8 mouse cellular contexts compared by ENCODE assay signal in genomic region chr11:69428751-69429150, GRCm38 (mm10). TPM values are rescaled to one million over a fixed set of nuclear protein-coding genes. Genes with fewer than 3 reads are reported as not detected.
DNase-seq lines count a peak whose midpoint lies in the region; ATAC-seq and TF ChIP-seq lines count a peak whose summit lies in the region.

No protein-coding gene starts in this region.

- DNase-seq in kidney, adult 11 months, result peak; percentile 82
- peak; percentile 28 for DNase-seq in brain, adult 2 months (ENCODE audit: low read depth, low spot score)
- peak; percentile 88 to 93 for DNase-seq in kidney, postnatal 25 days
- DNase-seq in splenic B cell, adult 2 months (ENCODE audit: low read depth, low spot score), result peak; percentile 27
- DNase-seq in cerebellum, adult 2 months, result no peak
- DNase-seq in ovary, postnatal 10 days (ENCODE audit: low spot score), result no peak
- no peak for DNase-seq in hindbrain, embryonic 14.5 days (ENCODE audit: low spot score)

- no peak for ATAC-seq in kidney, embryonic 14.5 days (ENCODE audit: low FRiP score, low TSS enrichment)
- no peak for ATAC-seq in hindbrain, embryonic 14.5 days (ENCODE audit: low FRiP score)

- TF ChIP-seq POLR2A in cerebellum, adult 2 months (IDR thresholded peaks at IDR 0.05; ENCODE audit: borderline replicate concordance, insufficient read depth, low read length), result no peak

- no peak overlapping the region for H3K4me2 ChIP-seq in kidney, embryonic 14.5 days (replicated peaks; ENCODE audit: low read depth, low read length)
- no peak overlapping the region for H3K4me2 ChIP-seq in hindbrain, embryonic 14.5 days (replicated peaks)

- no peaks in the 10 kb centered on the region for H3K27me3 ChIP-seq in kidney, embryonic 14.5 days (ENCODE audit: control insufficient read depth, insufficient read depth, low read length)
- H3K27me3 ChIP-seq in splenic B cell, adult 2 months (ENCODE audit: control insufficient read depth, insufficient read depth, low read length, poor library complexity, severe bottlenecking), result no peaks in the 10 kb centered on the region
- no peaks in the 10 kb centered on the region for H3K27me3 ChIP-seq in cerebellum, adult 2 months (ENCODE audit: control insufficient read depth, insufficient read depth, low read length)
- no peaks in the 10 kb centered on the region for H3K27me3 ChIP-seq in hindbrain, embryonic 14.5 days (ENCODE audit: control insufficient read depth, insufficient read depth, low read length)

- TF ChIP-seq CTCF in cerebellum, adult 2 months (IDR thresholded peaks at IDR 0.05; ENCODE audit: borderline replicate concordance, insufficient read depth, low read depth, low read length), result no peak

- no peak overlapping the region for H3K27ac ChIP-seq in kidney, embryonic 14.5 days (ENCODE audit: low read depth, low read length)
- H3K27ac ChIP-seq in cerebellum, adult 2 months (ENCODE audit: insufficient read depth, low read length), result no peak overlapping the region
- no peak overlapping the region for H3K27ac ChIP-seq in hindbrain, embryonic 14.5 days

- 21% methylated on average over 4 of the region's 4 CpGs for WGBS in kidney, embryonic 14.5 days
- 50% methylated on average over 4 of the region's 4 CpGs for WGBS in cerebellum, adult 2 months
- 24% methylated on average over 4 of the region's 4 CpGs for WGBS in hindbrain, embryonic 14.5 days

- no peaks in the 10 kb centered on the region for H3K9me3 ChIP-seq in kidney, embryonic 14.5 days (ENCODE audit: control insufficient read depth, low read length)
- H3K9me3 ChIP-seq in hindbrain, embryonic 14.5 days (ENCODE audit: control insufficient read depth, low read length), result no peaks in the 10 kb centered on the region

- no peak overlapping the region for H3K4me3 ChIP-seq in kidney, embryonic 14.5 days (ENCODE audit: low read length)
- no peak overlapping the region for H3K4me3 ChIP-seq in cerebellum, adult 2 months (replicated peaks; ENCODE audit: insufficient read depth, low read depth, low read length)
- no peak overlapping the region for H3K4me3 ChIP-seq in hindbrain, embryonic 14.5 days (replicated peaks; ENCODE audit: low read length)

- H3K9ac ChIP-seq in kidney, embryonic 14.5 days (ENCODE audit: low read depth, low read length), result no peak overlapping the region
- H3K9ac ChIP-seq in hindbrain, embryonic 14.5 days, result no peak overlapping the region

- H3K36me3 ChIP-seq in kidney, embryonic 14.5 days (ENCODE audit: control insufficient read depth, insufficient read depth, low read length), result no peaks in the 10 kb centered on the region
- H3K36me3 ChIP-seq in splenic B cell, adult 2 months (ENCODE audit: control insufficient read depth, insufficient read depth, low read length, poor library complexity, severe bottlenecking), result no peaks in the 10 kb centered on the region
- no peaks in the 10 kb centered on the region for H3K36me3 ChIP-seq in hindbrain, embryonic 14.5 days (replicated peaks; ENCODE audit: control insufficient read depth, insufficient read depth)

- peaks cover 5% of the 10 kb centered on the region; the same call in 1 of the 2 replicates for H3K4me1 ChIP-seq in kidney, embryonic 14.5 days (ENCODE audit: control insufficient read depth, insufficient read depth, low read length)
- peaks cover 3% of the 10 kb centered on the region; the same call in 1 of the 2 replicates for H3K4me1 ChIP-seq in cerebellum, adult 2 months (ENCODE audit: control insufficient read depth, insufficient read depth, low read length)
- H3K4me1 ChIP-seq in hindbrain, embryonic 14.5 days (replicated peaks; ENCODE audit: control insufficient read depth, insufficient read depth, low read length), result no peaks in the 10 kb centered on the region

RNA-seq across cellular contexts. Expression of gene Kdm6b, which starts 15.3 kb away (rescaled TPM):
- polyA plus RNA-seq in kidney, embryonic 14.5 days (2014; fragmentation: Nextera tagmentation; extraction: Ambion mirVana), result 36.1 and 37.4 TPM in 2 replicates
- 14.0 and 16.5 TPM in 2 replicates for polyA plus RNA-seq in cerebellum, adult 2 months (2012; rRNA removed)
- 26.8 and 33.0 TPM in 2 replicates for polyA plus RNA-seq in hindbrain, embryonic 14.5 days (2014; fragmentation: Nextera tagmentation; extraction: Ambion mirVana)

RNA-seq across cellular contexts. Expression of gene Tmem88, which starts 30.7 kb away (rescaled TPM):
- 36.8 and 39.6 TPM in 2 replicates for polyA plus RNA-seq in kidney, embryonic 14.5 days (2014; fragmentation: Nextera tagmentation; extraction: Ambion mirVana)
- 5.7 and 6.0 TPM in 2 replicates for polyA plus RNA-seq in cerebellum, adult 2 months (2012; rRNA removed)
- polyA plus RNA-seq in hindbrain, embryonic 14.5 days (2014; fragmentation: Nextera tagmentation; extraction: Ambion mirVana), result 5.4 and 7.7 TPM in 2 replicates

RNA-seq across cellular contexts. Expression of gene Cyb5d1, which starts 33.3 kb away (rescaled TPM):
- polyA plus RNA-seq in kidney, embryonic 14.5 days (2014; fragmentation: Nextera tagmentation; extraction: Ambion mirVana), result 11.1 and 23.9 TPM in 2 replicates
- polyA plus RNA-seq in cerebellum, adult 2 months (2012; rRNA removed), result 40.2 and 41.9 TPM in 2 replicates
- 23.9 and 26.7 TPM in 2 replicates for polyA plus RNA-seq in hindbrain, embryonic 14.5 days (2014; fragmentation: Nextera tagmentation; extraction: Ambion mirVana)

RNA-seq across cellular contexts. Expression of gene Naa38, which starts 33.5 kb away (rescaled TPM):
- 172 and 221 TPM in 2 replicates for polyA plus RNA-seq in kidney, embryonic 14.5 days (2014; fragmentation: Nextera tagmentation; extraction: Ambion mirVana)
- polyA plus RNA-seq in cerebellum, adult 2 months (2012; rRNA removed), result 193 and 200 TPM in 2 replicates
- 117 and 130 TPM in 2 replicates for polyA plus RNA-seq in hindbrain, embryonic 14.5 days (2014; fragmentation: Nextera tagmentation; extraction: Ambion mirVana)

RNA-seq across cellular contexts. Expression of gene Chd3, which starts 59.5 kb away (rescaled TPM):
- polyA plus RNA-seq in kidney, embryonic 14.5 days (2014; fragmentation: Nextera tagmentation; extraction: Ambion mirVana), result 56.7 and 59.7 TPM in 2 replicates
- 111 and 115 TPM in 2 replicates for polyA plus RNA-seq in cerebellum, adult 2 months (2012; rRNA removed)
- 67.5 and 76.6 TPM in 2 replicates for polyA plus RNA-seq in hindbrain, embryonic 14.5 days (2014; fragmentation: Nextera tagmentation; extraction: Ambion mirVana)

Comparison
In these comparisons a context has a peak if more than half of its experiments do, and no peak if none do; other contexts are left out.
1. DNase-seq: peak in kidney, adult 11 months (single experiment), brain, adult 2 months (single experiment), kidney, postnatal 25 days (2 of 2) and splenic B cell, adult 2 months (single experiment); none in cerebellum, adult 2 months (0 of 2), ovary, postnatal 10 days (single experiment) and hindbrain, embryonic 14.5 days (single experiment).